9 mouse cellular contexts compared by ENCODE assay signal in genomic region chr8:83901566-83902485, GRCm38 (mm10). TPM values are rescaled to one million over a fixed set of nuclear protein-coding genes. Genes with fewer than 3 reads are reported as not detected.
DNase-seq lines count a peak whose midpoint lies in the region; ATAC-seq and TF ChIP-seq lines count a peak whose summit lies in the region.
"Had no signal": no experiment of that assay in that cellular context is flagged by ENCODE, and none has a peak within 500 bp of the region (broad histone marks: within the 10 kb centered on the region; RNA-seq: fewer than 3 reads in every experiment).

No protein-coding gene starts in this region.

- WGBS in lung, postnatal 0 days, result 15% methylated on average over 13 of the region's 14 CpGs
- 6% methylated on average over 13 of the region's 14 CpGs for WGBS in intestine, embryonic 14.5 days
- WGBS in neural tube, embryonic 12.5 days, result 15% methylated on average over 14 of the region's 14 CpGs

- H3K4me2 ChIP-seq in lung, postnatal 0 days (replicated peaks; ENCODE audit: low read depth, low read length), result peak overlapping the region; percentile 100
- peak overlapping the region; percentile 78 for H3K4me2 ChIP-seq in intestine, embryonic 14.5 days (ENCODE audit: low read length)
- H3K4me2 ChIP-seq in neural tube, embryonic 12.5 days (replicated peaks), result peak overlapping the region; percentile 78

- H3K4me3 ChIP-seq in lung, postnatal 0 days (ENCODE audit: low read depth, low read length), result peak overlapping the region; percentile 81
- H3K4me3 ChIP-seq in intestine, embryonic 14.5 days (ENCODE audit: low read depth, low read length), result peak overlapping the region; percentile 93
- H3K4me3 ChIP-seq in neural tube, embryonic 12.5 days, result peak overlapping the region; percentile 98

- H3K36me3 ChIP-seq in lung, postnatal 0 days (ENCODE audit: insufficient read depth, low read length), result no peaks in the 10 kb centered on the region
- H3K36me3 ChIP-seq in intestine, embryonic 14.5 days (ENCODE audit: control insufficient read depth, insufficient read depth, low read length), result peaks cover 3% of the 10 kb centered on the region; the same call in 1 of the 2 replicates
- H3K36me3 ChIP-seq in neural tube, embryonic 12.5 days, result 0 out of 2 replicates have a peak, but pooled peaks cover 3% of the 10 kb centered on the region

- H3K4me1 ChIP-seq in lung, postnatal 0 days (ENCODE audit: insufficient read depth, low read depth, low read length), result no peaks in the 10 kb centered on the region
- peaks cover 50% of the 10 kb centered on the region for H3K4me1 ChIP-seq in intestine, embryonic 14.5 days (replicated peaks; ENCODE audit: control insufficient read depth, insufficient read depth, low read length)
- H3K4me1 ChIP-seq in neural tube, embryonic 12.5 days, result peaks cover 42% of the 10 kb centered on the region

- no peak for TF ChIP-seq EP300 in lung, postnatal 0 days (IDR thresholded peaks at IDR 0.05)

- no peaks in the 10 kb centered on the region for H3K9me3 ChIP-seq in lung, postnatal 0 days (ENCODE audit: low read length)
- no peaks in the 10 kb centered on the region for H3K9me3 ChIP-seq in intestine, embryonic 14.5 days (ENCODE audit: control insufficient read depth, low read length)
- no peaks in the 10 kb centered on the region for H3K9me3 ChIP-seq in neural tube, embryonic 12.5 days

- H3K9ac ChIP-seq in lung, postnatal 0 days (replicated peaks; ENCODE audit: low read depth), result no peak overlapping the region
- peak overlapping the region; percentile 81 for H3K9ac ChIP-seq in intestine, embryonic 14.5 days (ENCODE audit: low read length)
- H3K9ac ChIP-seq in neural tube, embryonic 12.5 days, result peak overlapping the region; percentile 95

- H3K27ac ChIP-seq in lung, postnatal 0 days (ENCODE audit: low read length), result no peak overlapping the region
- no peak overlapping the region for H3K27ac ChIP-seq in intestine, embryonic 14.5 days (ENCODE audit: low read depth)
- H3K27ac ChIP-seq in neural tube, embryonic 12.5 days, result no peak overlapping the region

- peak; percentile 70 for DNase-seq in cerebellum, adult 11-12 months
- DNase-seq in cerebellum, adult 18-20 months, result no peak
- no peak for DNase-seq in lung, postnatal 0 days (ENCODE audit: low spot score)
- DNase-seq in lung, postnatal 10 days, result no peak
- no peak for DNase-seq in intestine, embryonic 14.5 days (ENCODE audit: low spot score)
- no peak for DNase-seq in ovary, postnatal 36 days (ENCODE audit: low spot score)
- DNase-seq in adrenal gland, postnatal 10 days, result no peak

- ATAC-seq in lung, postnatal 0 days, result no peak
- no peak for ATAC-seq in intestine, embryonic 14.5 days (replicated peaks; ENCODE audit: low FRiP score, low TSS enrichment, low read depth)
- no peak for ATAC-seq in neural tube, embryonic 12.5 days (ENCODE audit: low FRiP score, low read depth)

- TF ChIP-seq CTCF in lung, postnatal 0 days (IDR thresholded peaks at IDR 0.05), result no peak

- H3K27me3 ChIP-seq in lung, postnatal 0 days (replicated peaks; ENCODE audit: insufficient read depth, low read length), result no peaks in the 10 kb centered on the region
- H3K27me3 ChIP-seq in intestine, embryonic 14.5 days (replicated peaks; ENCODE audit: control insufficient read depth, insufficient read depth, low read length), result no peaks in the 10 kb centered on the region
- H3K27me3 ChIP-seq in neural tube, embryonic 12.5 days (replicated peaks), result no peaks in the 10 kb centered on the region

RNA-seq across cellular contexts. Expression of gene Adgrl1, which starts 1.9 kb away (rescaled TPM):
- polyA plus RNA-seq in lung, postnatal 0 days (2015; fragmentation: Nextera tagmentation; extraction: Ambion mirVana), result 11.4 and 14.3 TPM in 2 replicates
- polyA plus RNA-seq in intestine, embryonic 14.5 days (2014; fragmentation: Nextera tagmentation; extraction: Ambion mirVana), result 21.8 and 24.9 TPM in 2 replicates
- 34.8 and 37.0 TPM in 2 replicates for polyA plus RNA-seq in neural tube, embryonic 12.5 days (2016; fragmentation: Nextera tagmentation; extraction: Ambion mirVana)
- total RNA-seq in adrenal gland, postnatal 10 days (2021), result 10 to 100 TPM; 48.7 to 60.4 TPM

RNA-seq across cellular contexts. Expression of gene Gm10644, which starts 53.2 kb away (rescaled TPM):
- polyA plus RNA-seq in lung, postnatal 0 days (2015; fragmentation: Nextera tagmentation; extraction: Ambion mirVana), result 0.12 and 0.36 TPM in 2 replicates
- 0.23 and 0.37 TPM in 2 replicates for polyA plus RNA-seq in intestine, embryonic 14.5 days (2014; fragmentation: Nextera tagmentation; extraction: Ambion mirVana)
- polyA plus RNA-seq in neural tube, embryonic 12.5 days (2016; fragmentation: Nextera tagmentation; extraction: Ambion mirVana), result 0.60 and 0.86 TPM in 2 replicates
- under 1 TPM; 0.51 to 0.88 TPM for total RNA-seq in adrenal gland, postnatal 10 days (2021)
- polyA plus RNA-seq: erythroblast, embryonic 14.5 days had no signal

RNA-seq across cellular contexts. Expression of gene Asf1b, which starts 53.5 kb away (rescaled TPM):
- 7.1 and 8.0 TPM in 2 replicates for polyA plus RNA-seq in lung, postnatal 0 days (2015; fragmentation: Nextera tagmentation; extraction: Ambion mirVana)
- polyA plus RNA-seq in intestine, embryonic 14.5 days (2014; fragmentation: Nextera tagmentation; extraction: Ambion mirVana), result 64.8 and 70.9 TPM in 2 replicates
- polyA plus RNA-seq in neural tube, embryonic 12.5 days (2016; fragmentation: Nextera tagmentation; extraction: Ambion mirVana), result 37.1 and 41.6 TPM in 2 replicates
- 10 to 100 TPM in 1 of 2 experiments, 1 to 10 TPM in 1; 9.2 to 12.1 TPM for total RNA-seq in adrenal gland, postnatal 10 days (2021)
